Mouse (Mus musculus) liver, embryonic 13.5 days (tissue): ENCODE results near the gene Sdf2l1. TPM values are rescaled to one million over a fixed set of nuclear protein-coding genes. Genes with fewer than 3 reads are reported as not detected.

Experiments used
- microRNA counts: library from miRNA; unstranded; fragments of <30 nt; microRNA quantifications from one replicate; lab custom pipeline; 2016
- microRNA-seq: library from miRNA; unstranded; fragments of <30 nt; microRNA quantifications from one replicate; pipeline ENCODE4, GENCODE M21; 2016
- polyA plus RNA-seq: library from polyadenylated mRNA; unstranded; fragments of >200 nt; fragmentation: Nextera tagmentation; extraction: Ambion mirVana; gene quantifications from 2 replicates; pipeline ENCODE4 v1.2.1, GENCODE M21; 2015

Gene Sdf2l1
- polyA plus RNA-seq, 1 experiment from 2014 or later: 75.6 TPM

MicroRNA genes within 50 kb of the gene (microRNA counts, 519-probe panel; counts per million panel counts)
- 5,981 counts per million, percentile 74 among the panel's probes with 10 or more counts for microRNA mmu-miR-130b (lab: Ali Mortazavi, UCI)
- 114 counts per million for microRNA mmu-miR-301b (lab: Ali Mortazavi, UCI)

Small RNAs within 50 kb of the gene (microRNA-seq; reads per million reads assigned to microRNA genes)
- gene Mir130b (7,846 reads per million, percentile 91 among the genes with 10 or more reads in this experiment), gene Mir301b (70.8 reads per million, percentile 48 among the genes with 10 or more reads in this experiment)

Other genes with a start within 250 kb of the Sdf2l1 start
- 8.2 and 9.9 TPM in 2 replicates for gene Ppm1f, start 235.9 kb downstream of the Sdf2l1 start, polyA plus RNA-seq
- 93.7 and 102 TPM in 2 replicates for gene Mapk1, start 149.0 kb downstream of the Sdf2l1 start, polyA plus RNA-seq
- gene Ypel1, start 62.7 kb downstream of the Sdf2l1 start, polyA plus RNA-seq: 1.4 and 1.6 TPM in 2 replicates
- gene Ppil2, start 21.1 kb downstream of the Sdf2l1 start, polyA plus RNA-seq: 57.4 and 64.3 TPM in 2 replicates
- 28.3 and 28.9 TPM in 2 replicates for gene 2610318N02Rik, start 7.2 kb downstream of the Sdf2l1 start, polyA plus RNA-seq
- gene Ydjc, start 12.2 kb upstream of the Sdf2l1 start, polyA plus RNA-seq: 15.7 and 15.8 TPM in 2 replicates
- gene Ccdc116, start 14.8 kb upstream of the Sdf2l1 start, polyA plus RNA-seq: 0.62 and 0.81 TPM in 2 replicates
- 247 and 282 TPM in 2 replicates for gene Ube2l3, start 70.3 kb upstream of the Sdf2l1 start, polyA plus RNA-seq
- gene Rimbp3, start 76.2 kb upstream of the Sdf2l1 start, polyA plus RNA-seq: 0.12 and 0.14 TPM in 2 replicates
- gene Hic2, start 101.2 kb upstream of the Sdf2l1 start, polyA plus RNA-seq: 2.9 and 3.2 TPM in 2 replicates
- gene Tmem191c, start 143.7 kb upstream of the Sdf2l1 start, polyA plus RNA-seq: 2.8 and 3.2 TPM in 2 replicates
- gene Serpind1, start 199.0 kb upstream of the Sdf2l1 start, polyA plus RNA-seq: 124 and 143 TPM in 2 replicates